Mouse (Mus musculus) limb, embryonic 10.5 days (tissue): ENCODE results near the gene Gpbar1. TPM values are rescaled to one million over a fixed set of nuclear protein-coding genes. Genes with fewer than 3 reads are reported as not detected.

Experiments
- DNase-seq: peaks from one replicate; pipeline ENCODE4 v3.0.0-alpha.2; 2017; ENCODE audit warnings: low spot score
- H3K27ac ChIP-seq: fragments of 300-500 bp; sonication (generic); 2 replicates; pipeline ENCODE4 v1.5.1; 2016; ENCODE audit warnings: mild to moderate bottlenecking
- H3K27me3 ChIP-seq: fragments of 300-500 bp; sonication (generic); 2 replicates; pipeline ENCODE4 v1.6.1; 2016; ENCODE audit warnings: low read depth, mild to moderate bottlenecking; ENCODE audit not compliant: poor library complexity, severe bottlenecking
- H3K36me3 ChIP-seq: fragments of 300-500 bp; sonication (generic); 2 replicates; pipeline ENCODE4 v1.6.1; 2016; ENCODE audit warnings: mild to moderate bottlenecking, moderate library complexity
- H3K4me1 ChIP-seq: fragments of 300-500 bp; sonication (generic); 2 replicates; pipeline ENCODE4 v1.6.1; 2016
- H3K4me3 ChIP-seq: fragments of 300-500 bp; sonication (generic); 2 replicates; pipeline ENCODE4 v1.5.1; 2016; ENCODE audit warnings: mild to moderate bottlenecking, moderate library complexity
- H3K9me3 ChIP-seq: fragments of 300-500 bp; sonication (generic); replicated peaks from 2 replicates; pipeline ENCODE4 v1.6.1; 2016; ENCODE audit warnings: mild to moderate bottlenecking
- WGBS: fragments of 180-500 bp; shearing (Covaris S2); methylation state at CpG from one replicate; pipeline ENCODE4 v1.1.7; 2016; 5-methylcytosine and 5-hydroxymethylcytosine counted together
- polyA plus RNA-seq: library from polyadenylated mRNA; unstranded; fragments of >200 nt; fragmentation: Nextera tagmentation; extraction: Ambion mirVana; gene quantifications from 2 replicates; pipeline ENCODE4 v1.2.1, GENCODE M21; 2016

The Gpbar1 gene
- 0.26 TPM in 1 of 2 replicates, not detected in the other for polyA plus RNA-seq

DNA sequence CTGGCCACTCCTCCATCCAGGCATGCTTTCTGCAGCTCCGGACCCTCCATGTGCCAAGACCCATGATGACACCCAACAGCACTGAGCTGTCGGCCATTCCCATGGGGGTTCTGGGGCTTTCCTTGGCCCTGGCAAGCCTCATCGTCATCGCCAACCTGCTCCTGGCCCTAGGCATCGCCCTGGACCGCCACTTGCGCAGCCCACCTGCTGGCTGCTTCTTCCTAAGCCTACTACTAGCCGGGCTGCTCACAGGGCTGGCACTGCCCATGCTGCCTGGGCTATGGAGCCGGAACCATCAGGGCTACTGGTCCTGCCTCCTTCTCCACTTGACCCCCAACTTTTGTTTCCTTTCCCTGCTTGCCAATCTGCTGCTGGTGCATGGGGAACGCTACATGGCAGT, at the start of gene Gpbar1:
TSS of gene Gpbar1 (plus strand) at position 13 of the 400 bp plus-strand sequence.
- H3K9me3 ChIP-seq, result no peaks in the 10 kb centered on the region
- DNase-seq, result no peak
- H3K4me1 ChIP-seq, result peaks cover 46% of the 10 kb centered on the region
- 93% methylated on average over 10 of the region's 10 CpGs for WGBS
- no peak within 1 kb of the TSS for H3K27ac ChIP-seq
- peaks cover 49% of the 10 kb centered on the region for H3K36me3 ChIP-seq
- H3K27me3 ChIP-seq, result no peaks in the 10 kb centered on the region
- H3K4me3 ChIP-seq, result no peak within 1 kb of the TSS

DNA sequence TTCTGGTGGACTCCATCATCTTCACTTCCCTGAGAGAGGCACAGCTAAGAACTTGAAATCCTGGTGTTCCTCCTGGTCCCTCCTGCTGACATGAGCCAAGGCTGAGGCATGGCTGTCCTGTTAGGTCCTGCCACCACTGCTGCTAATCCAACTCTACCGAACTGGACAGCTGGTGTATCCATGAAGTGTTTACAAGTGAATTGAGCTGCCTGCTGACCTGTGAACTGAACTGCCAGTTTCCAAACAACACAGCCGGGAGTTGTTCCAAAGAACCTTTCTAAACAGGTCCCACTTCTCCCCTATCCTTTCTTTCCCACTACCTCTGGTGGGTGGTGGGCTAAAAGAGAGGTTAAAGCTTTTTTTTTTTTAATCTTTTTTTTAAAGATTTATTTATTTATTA, 48.4 kb upstream of the Gpbar1 start:
- Histone ChIP-seq H3K4me3 (no peak overlapping the region), H3K36me3 (no peaks in the 10 kb centered on the region), H3K9me3 (no peaks in the 10 kb centered on the region), H3K4me1 (no peaks in the 10 kb centered on the region), H3K27ac (no peak overlapping the region), H3K27me3 (no peaks in the 10 kb centered on the region)
- 77% methylated on average over 2 of the region's 2 CpGs for WGBS
- DNase-seq, result no peak

DNA sequence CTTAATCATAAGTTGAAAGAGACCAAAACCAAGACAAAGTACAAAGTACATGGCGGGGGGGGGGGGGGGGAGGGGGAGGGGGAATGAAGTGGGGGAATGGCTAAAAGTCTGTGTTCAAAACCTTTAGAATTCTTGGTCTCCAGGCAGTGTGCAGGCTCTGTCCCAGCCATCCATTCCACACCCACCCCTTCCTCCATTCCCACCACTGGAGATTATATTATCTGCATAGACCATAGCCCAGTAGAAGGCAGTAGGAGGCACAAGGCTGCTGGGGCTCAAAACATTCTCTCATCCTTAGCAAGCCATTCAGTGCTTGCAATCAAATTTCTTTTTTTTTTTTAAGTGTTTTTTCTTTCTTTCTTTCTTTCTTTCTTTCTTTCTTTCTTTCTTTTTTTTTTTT, 47.4 kb upstream of the Gpbar1 start:
- 40% methylated on average over 1 of the region's 1 CpGs for WGBS
- H3K27me3 ChIP-seq, result no peaks in the 10 kb centered on the region
- H3K36me3 ChIP-seq, result no peaks in the 10 kb centered on the region
- no peak overlapping the region for H3K27ac ChIP-seq
- no peaks in the 10 kb centered on the region for H3K9me3 ChIP-seq
- no peak for DNase-seq
- H3K4me3 ChIP-seq, result no peak overlapping the region
- H3K4me1 ChIP-seq, result no peaks in the 10 kb centered on the region

DNA sequence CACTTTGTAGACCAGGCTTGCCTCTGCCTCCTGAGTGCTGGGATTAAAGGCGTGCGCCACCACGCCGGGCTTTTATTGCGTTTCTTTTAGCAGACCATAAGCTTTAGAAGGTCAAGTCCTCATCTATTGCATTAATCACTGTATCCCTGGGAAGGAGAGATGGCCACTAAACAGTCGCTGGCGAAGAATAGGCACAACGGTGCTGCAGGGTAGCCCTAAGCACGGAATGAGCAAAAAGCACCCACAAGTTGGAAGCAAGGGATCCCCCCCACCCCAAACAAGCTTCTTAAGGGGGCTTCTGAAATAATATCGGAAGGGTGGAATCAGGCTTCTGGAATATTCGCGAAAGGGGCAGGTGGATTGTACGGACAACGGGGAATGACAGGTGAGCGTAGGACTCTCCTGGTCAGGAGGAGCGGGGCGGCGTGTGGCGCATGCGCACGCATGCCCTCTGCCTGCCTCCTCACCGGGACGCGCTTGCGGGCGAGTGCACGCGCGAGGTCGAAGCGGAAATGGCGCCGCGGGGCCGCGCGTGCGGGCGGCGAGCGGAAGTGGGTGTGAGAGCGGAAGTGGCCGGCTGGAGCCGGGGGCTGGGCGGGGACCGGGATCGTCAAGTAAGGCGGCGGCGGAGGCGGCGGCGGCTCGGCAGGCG, 42.3 kb upstream of the Gpbar1 start, which contains the start of gene Arpc2:
TSS of gene Arpc2 (plus strand) at position 147 of the 652 bp plus-strand sequence.
- H3K27me3 ChIP-seq, result no peaks in the 10 kb centered on the region
- no peaks in the 10 kb centered on the region for H3K9me3 ChIP-seq
- 2% methylated on average over 48 of the region's 55 CpGs for WGBS
- peak within 1 kb of the TSS; percentile 95 for H3K4me3 ChIP-seq
- H3K4me1 ChIP-seq, result peaks cover 26% of the 10 kb centered on the region
- peak within 1 kb of the TSS; percentile 94 for H3K27ac ChIP-seq
- peaks cover 6% of the 10 kb centered on the region; the same call in 1 of the 2 replicates for H3K36me3 ChIP-seq
- DNase-seq, result peak; percentile 99

DNA sequence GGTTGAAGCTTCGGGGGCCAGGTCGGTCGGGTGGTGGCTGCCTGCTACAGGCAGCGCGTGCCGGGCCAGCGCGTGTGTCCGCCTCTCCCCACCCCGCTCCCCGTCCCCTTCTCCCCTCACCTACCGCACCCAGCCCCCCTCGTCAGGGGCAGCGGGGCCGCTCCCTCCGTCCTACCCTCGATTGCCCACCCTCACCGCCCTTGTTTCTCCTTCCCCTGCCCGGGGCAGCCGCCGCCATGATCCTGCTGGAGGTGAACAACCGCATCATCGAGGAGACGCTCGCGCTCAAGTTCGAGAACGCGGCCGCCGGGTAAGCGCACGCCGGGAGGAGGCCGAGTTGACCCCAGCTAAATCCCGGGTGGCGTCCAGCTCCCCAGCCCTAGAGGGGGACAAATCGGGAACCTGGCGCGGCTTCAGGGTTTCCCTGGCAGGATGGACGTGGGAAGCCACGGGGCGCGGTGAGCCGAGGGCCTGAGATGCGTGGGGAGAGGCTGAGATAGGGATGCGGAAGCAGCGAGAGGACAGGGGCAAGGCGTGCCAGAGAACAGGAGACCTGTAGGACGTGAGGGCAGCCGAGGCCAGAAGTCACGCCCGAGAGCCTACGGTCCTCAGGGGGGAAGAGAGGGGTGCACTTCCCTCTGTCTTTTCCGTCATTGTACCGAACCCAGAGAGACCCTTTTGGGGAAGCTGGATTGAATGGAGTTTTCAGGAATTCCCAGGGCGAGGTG, 41.6 kb upstream of the Gpbar1 start:
- no peaks in the 10 kb centered on the region for H3K9me3 ChIP-seq
- DNase-seq, result peak; percentile 71
- WGBS, result under 1% methylated on average over 46 of the region's 57 CpGs
- no peaks in the 10 kb centered on the region for H3K27me3 ChIP-seq
- H3K27ac ChIP-seq, result peak overlapping the region; percentile 94
- peaks cover 26% of the 10 kb centered on the region for H3K4me1 ChIP-seq
- H3K4me3 ChIP-seq, result peak overlapping the region; percentile 95
- H3K36me3 ChIP-seq, result peaks cover 8% of the 10 kb centered on the region; the same call in 1 of the 2 replicates

DNA sequence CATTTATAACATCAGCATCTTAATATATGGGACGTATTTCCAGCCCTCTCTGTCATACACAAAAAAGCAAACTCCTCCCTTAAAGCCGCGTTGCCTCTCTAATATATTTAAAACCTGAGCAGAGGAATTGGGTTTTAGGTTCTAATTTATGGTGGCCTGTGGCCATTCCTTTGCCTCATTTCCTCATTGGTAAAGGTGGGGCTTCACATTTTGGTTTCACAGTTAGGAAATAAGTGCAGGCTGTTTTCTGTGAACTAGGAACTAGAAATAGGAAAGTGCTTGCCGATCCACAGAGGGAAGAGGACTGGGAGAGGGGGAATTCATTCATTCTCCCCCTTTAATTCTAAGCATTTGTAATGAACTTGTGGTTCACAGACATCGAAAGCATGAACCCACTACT, 40.7 kb upstream of the Gpbar1 start:
- WGBS, result 56% methylated on average over 5 of the region's 5 CpGs
- no peaks in the 10 kb centered on the region for H3K27me3 ChIP-seq
- peak overlapping the region; percentile 94; the same call in 1 of the 2 replicates for H3K27ac ChIP-seq

DNA sequence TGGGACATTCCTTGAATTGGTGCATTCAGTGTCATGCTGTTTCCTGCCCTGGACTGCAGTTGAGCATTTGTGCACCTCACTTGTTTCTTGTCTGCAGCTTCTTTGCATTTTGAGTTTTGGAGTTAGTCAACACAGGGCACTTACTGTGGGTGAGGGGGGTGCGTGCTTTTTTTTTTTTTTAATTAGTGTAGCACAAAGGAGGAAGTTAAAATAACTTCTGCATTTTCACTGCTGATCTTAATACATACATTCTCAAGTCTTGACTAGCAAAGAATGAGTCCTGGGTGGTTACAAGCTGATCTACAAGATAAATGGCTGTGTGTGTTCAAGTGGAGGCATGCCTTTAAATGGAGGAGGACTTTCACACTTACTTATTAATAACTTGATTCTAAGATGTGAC, 40.2 kb upstream of the Gpbar1 start:
- H3K4me1 ChIP-seq, result peaks cover 26% of the 10 kb centered on the region
- H3K4me3 ChIP-seq, result peak overlapping the region; percentile 95
- DNase-seq, result no peak
- peaks cover 19% of the 10 kb centered on the region for H3K36me3 ChIP-seq
- 92% methylated on average over 1 of the region's 1 CpGs for WGBS
- no peaks in the 10 kb centered on the region for H3K9me3 ChIP-seq
- H3K27ac ChIP-seq, result no peak overlapping the region
- H3K27me3 ChIP-seq, result no peaks in the 10 kb centered on the region

More for the DNA sequence above, 40.7 kb upstream of the Gpbar1 start:
- DNase-seq, result no peak
- Histone ChIP-seq H3K4me1 (peaks cover 26% of the 10 kb centered on the region), H3K4me3 (peak overlapping the region; percentile 95), H3K9me3 (no peaks in the 10 kb centered on the region), H3K36me3 (peaks cover 16% of the 10 kb centered on the region)

DNA sequence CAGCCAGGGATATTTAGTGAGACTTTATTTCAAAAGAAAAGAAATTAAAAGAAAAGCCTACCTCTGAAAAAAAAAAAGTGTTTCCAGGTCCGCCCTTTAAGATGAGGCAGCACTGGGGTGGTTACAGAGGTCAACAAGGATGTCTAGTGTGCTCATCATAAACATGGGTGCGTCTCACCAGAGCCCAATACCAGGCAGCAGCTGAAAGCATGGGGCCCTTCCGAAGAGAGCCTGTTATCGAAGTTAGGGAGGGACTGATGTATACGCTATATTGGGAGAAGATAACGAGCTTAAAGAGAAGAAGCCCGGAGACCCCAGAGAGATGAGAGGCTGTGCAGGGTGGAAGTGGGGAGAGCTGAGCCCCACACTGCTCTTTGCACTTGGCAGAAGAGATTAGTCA, 39.2 kb upstream of the Gpbar1 start:
- no peak for DNase-seq
- Histone ChIP-seq H3K27me3 (no peaks in the 10 kb centered on the region), H3K9me3 (no peaks in the 10 kb centered on the region), H3K4me3 (peak overlapping the region; percentile 26; the same call in 1 of the 2 replicates), H3K27ac (no peak overlapping the region), H3K36me3 (peaks cover 20% of the 10 kb centered on the region), H3K4me1 (peaks cover 26% of the 10 kb centered on the region)
- 75% methylated on average over 7 of the region's 7 CpGs for WGBS

DNA sequence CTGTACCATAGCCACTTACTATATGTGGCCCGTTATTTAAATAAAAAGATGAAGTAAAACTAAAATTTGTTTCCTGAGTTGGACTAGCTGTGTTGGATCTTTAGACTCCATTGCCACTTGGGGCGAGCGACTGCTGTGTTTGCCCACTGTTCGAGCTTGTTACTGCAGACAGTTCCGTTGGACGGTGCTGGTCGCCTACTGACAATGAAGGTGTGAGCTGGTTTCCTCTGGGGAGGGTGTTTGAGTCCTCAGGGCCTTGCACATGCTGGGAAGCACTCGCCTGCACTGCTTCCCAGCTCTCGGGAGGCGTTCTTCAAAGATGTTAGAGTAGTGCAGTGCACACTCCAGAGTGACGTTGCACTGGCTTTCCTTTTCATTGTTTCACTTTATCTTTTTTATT, 38.7 kb upstream of the Gpbar1 start:
- H3K9me3 ChIP-seq, result no peaks in the 10 kb centered on the region
- H3K27me3 ChIP-seq, result no peaks in the 10 kb centered on the region
- WGBS, result 74% methylated on average over 11 of the region's 11 CpGs
- H3K4me3 ChIP-seq, result no peak overlapping the region; the same call in 1 of the 2 replicates
- peaks cover 20% of the 10 kb centered on the region for H3K36me3 ChIP-seq
- DNase-seq, result no peak
- H3K4me1 ChIP-seq, result peaks cover 29% of the 10 kb centered on the region
- H3K27ac ChIP-seq, result no peak overlapping the region

DNA sequence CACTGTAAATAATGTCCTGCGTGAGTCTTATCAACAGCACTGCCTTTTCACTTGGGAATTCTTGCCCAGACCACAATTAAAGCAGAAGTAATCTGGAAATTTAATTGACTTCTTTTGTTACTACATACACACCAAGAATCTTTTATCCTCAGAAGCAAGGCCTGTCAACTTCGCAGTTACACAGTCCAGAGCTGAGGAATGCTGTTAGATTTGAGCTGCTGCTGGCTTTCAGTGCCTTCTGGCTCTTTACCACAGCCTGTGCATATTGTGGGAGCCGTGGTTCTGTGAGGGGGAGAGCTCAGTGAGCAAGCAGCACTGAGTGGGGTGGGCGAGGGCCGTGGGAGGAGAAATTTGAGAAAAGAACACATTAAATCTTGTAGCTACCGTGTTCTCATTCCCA, 38.0 kb upstream of the Gpbar1 start:
- Histone ChIP-seq H3K9me3 (no peaks in the 10 kb centered on the region), H3K4me3 (no peak overlapping the region), H3K27me3 (no peaks in the 10 kb centered on the region), H3K4me1 (peaks cover 32% of the 10 kb centered on the region), H3K27ac (no peak overlapping the region), H3K36me3 (peaks cover 20% of the 10 kb centered on the region)
- DNase-seq, result no peak
- 85% methylated on average over 6 of the region's 6 CpGs for WGBS

DNA sequence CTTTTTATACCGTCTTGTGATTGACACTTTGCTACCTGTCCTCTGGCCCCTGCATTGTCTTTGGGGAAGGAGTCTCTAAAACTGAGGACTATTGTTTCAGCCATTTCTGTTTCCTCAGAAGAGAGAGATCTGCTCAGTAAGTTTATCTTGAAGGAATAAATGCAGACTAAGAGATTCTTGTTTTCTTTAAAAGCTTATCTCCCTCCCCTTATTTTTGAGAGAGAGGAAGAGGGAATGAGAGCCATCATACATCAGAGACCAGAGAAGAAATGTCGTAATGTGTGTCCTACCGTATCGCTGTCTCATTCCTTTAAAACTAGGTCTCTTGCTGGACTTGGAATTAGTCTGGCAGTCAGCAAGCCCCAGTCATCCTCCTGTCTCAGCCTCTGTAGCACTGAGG, 37.5 kb upstream of the Gpbar1 start:
- Histone ChIP-seq H3K4me1 (peaks cover 34% of the 10 kb centered on the region), H3K9me3 (no peaks in the 10 kb centered on the region), H3K27ac (no peak overlapping the region), H3K4me3 (no peak overlapping the region), H3K27me3 (no peaks in the 10 kb centered on the region), H3K36me3 (peaks cover 23% of the 10 kb centered on the region)
- 91% methylated on average over 4 of the region's 4 CpGs for WGBS
- no peak for DNase-seq

DNA sequence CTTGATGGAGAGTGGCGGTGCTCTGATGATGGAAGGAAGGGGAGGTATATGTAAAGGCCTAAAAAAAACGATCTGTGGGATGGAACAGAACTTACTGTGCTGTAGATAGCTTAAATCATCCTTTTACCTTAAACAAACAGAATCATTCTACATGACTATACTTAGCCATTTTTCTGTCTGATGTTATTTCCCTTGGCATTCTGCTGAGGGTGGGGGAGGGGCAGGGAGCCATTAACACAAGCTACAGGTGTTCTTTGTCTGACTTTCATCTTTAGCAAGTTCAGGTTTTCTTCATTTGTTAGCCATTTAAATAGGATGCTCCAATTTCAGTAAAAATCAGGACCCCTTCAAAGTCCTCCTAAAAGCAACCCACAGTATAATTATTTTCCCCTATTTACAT, 32.8 kb upstream of the Gpbar1 start:
- 79% methylated on average over 2 of the region's 2 CpGs for WGBS
- peaks cover 65% of the 10 kb centered on the region for H3K36me3 ChIP-seq
- no peak overlapping the region for H3K4me3 ChIP-seq
- peaks cover 13% of the 10 kb centered on the region for H3K4me1 ChIP-seq
- no peak for DNase-seq
- H3K27me3 ChIP-seq, result no peaks in the 10 kb centered on the region
- H3K27ac ChIP-seq, result no peak overlapping the region
- no peaks in the 10 kb centered on the region for H3K9me3 ChIP-seq

DNA sequence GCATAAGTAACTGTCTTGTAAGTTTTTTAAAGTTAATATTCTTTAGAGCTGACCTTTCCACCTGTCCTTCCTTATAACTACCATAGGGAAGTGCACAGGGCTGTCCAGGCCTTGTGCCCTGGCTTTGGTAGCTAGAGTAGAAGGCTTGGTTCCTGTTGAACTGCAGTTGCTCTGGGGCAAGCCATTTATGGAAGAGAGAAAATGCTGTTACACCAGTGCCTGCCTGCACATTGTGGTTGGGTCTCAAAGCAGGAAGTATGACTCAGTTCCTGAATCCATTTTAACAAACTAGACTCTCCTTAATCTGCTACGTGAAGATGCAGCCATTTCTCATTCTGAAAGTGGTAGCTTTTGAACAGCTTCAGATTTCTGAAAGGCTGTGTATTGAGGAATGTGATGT, 29.6 kb upstream of the Gpbar1 start:
- H3K27ac ChIP-seq, result no peak overlapping the region
- peaks cover 81% of the 10 kb centered on the region for H3K36me3 ChIP-seq
- H3K27me3 ChIP-seq, result no peaks in the 10 kb centered on the region
- H3K9me3 ChIP-seq, result no peaks in the 10 kb centered on the region
- no peak for DNase-seq
- peaks cover 13% of the 10 kb centered on the region; the same call in 1 of the 2 replicates for H3K4me1 ChIP-seq
- no peak overlapping the region for H3K4me3 ChIP-seq
- WGBS, result 76% methylated on average over 1 of the region's 1 CpGs
